Mouse (Mus musculus) testis, adult 2 months (tissue): ENCODE results near the gene Tub.

Experiments
- CTCF ChIP-seq: fragments of 200-500 bp; IDR thresholded peaks from 2 replicates; pipeline ENCODE4 v1.5.1; 2012; ENCODE audit warnings: low read depth, mild to moderate bottlenecking, inconsistent platforms, low read length, moderate library complexity; ENCODE audit not compliant: control insufficient read depth, insufficient read depth, insufficient replicate concordance
- POLR2A ChIP-seq: fragments of 200-500 bp; IDR thresholded peaks from 2 replicates; pipeline ENCODE4 v1.6.1; 2012; ENCODE audit warnings: low read depth, mild to moderate bottlenecking, inconsistent platforms, low read length, moderate library complexity; ENCODE audit not compliant: control insufficient read depth

GRCm38 (mm10) chr7:109014851-109015250 is 64.7 kb downstream of the Tub start:
- no peak for TF ChIP-seq CTCF
- TF ChIP-seq POLR2A, result no peak
